Mouse (Mus musculus): ENCODE measurements around the gene Edc4. TPM values are rescaled to one million over a fixed set of nuclear protein-coding genes. Genes with fewer than 3 reads are reported as not detected.
"Not testable (repeated sequence)": the region's sequence is repeated elsewhere in the genome, so short reads cannot be mapped to it uniquely, and the experiment has no call there.

The Edc4 gene
- 85.5 and 87.8 TPM in 2 replicates for polyA plus RNA-seq (2012; rRNA removed)

DNA sequence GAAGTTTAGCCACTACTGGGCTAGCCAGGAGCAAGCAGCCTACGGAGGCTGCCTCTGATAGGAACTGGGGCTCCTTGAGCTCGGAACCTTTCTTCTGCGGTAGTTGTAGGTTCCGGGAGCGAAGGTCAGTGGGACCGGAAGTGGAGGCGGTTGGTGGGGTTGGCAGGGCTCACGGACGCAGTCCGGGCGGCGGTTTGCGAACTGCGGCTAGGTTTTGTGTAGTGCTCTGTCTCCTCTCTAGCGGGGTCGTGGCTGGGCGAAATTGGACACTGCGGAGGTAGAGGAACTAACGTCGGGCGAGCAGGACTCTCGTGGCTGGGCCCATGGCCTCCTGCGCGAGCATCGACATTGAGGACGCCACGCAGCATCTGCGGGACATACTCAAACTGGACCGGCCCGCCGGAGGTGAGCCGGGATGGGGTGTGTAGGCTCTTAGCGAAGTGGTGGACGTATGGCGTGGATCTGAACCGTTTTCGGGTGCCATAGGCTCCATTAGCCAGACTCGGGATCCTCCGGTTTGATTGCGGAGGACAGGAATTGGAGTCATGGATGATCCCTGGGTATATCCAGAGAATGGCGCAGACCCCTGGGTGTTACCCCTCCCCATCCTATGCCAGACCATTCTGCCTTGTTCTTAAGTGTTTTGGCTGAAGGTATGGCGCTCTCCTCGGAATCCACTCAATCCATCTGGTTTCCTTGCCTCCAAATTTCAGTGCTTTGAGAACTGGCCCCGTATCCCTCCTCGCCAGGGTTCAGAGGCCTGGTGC is at the start of gene Edc4:
Edc4 (plus strand) TSS at position 128 of the 767 bp plus-strand sequence.
- peaks cover 9% of the 10 kb centered on the region for H3K4me1 ChIP-seq (ENCODE audit: control insufficient read depth, insufficient read depth, low read length)
- TF ChIP-seq POLR2A (IDR thresholded peaks at IDR 0.05; ENCODE audit: control insufficient read depth, low read depth, low read length) = peak; percentile 91
- no peak for TF ChIP-seq CTCF (IDR thresholded peaks at IDR 0.05; ENCODE audit: control insufficient read depth, insufficient read depth, insufficient replicate concordance, low read depth, low read length)
- peaks cover 8% of the 10 kb centered on the region for H3K36me3 ChIP-seq (ENCODE audit: control insufficient read depth, insufficient read depth, low read length)
- no peaks in the 10 kb centered on the region for H3K27me3 ChIP-seq (ENCODE audit: control insufficient read depth, insufficient read depth, low read length)
- H3K4me3 ChIP-seq (ENCODE audit: control insufficient read depth, low read depth, low read length) = peak within 1 kb of the TSS; percentile 100
- H3K27ac ChIP-seq (ENCODE audit: control insufficient read depth, insufficient read depth, low read depth, low read length) = peak within 1 kb of the TSS; percentile 99

DNA sequence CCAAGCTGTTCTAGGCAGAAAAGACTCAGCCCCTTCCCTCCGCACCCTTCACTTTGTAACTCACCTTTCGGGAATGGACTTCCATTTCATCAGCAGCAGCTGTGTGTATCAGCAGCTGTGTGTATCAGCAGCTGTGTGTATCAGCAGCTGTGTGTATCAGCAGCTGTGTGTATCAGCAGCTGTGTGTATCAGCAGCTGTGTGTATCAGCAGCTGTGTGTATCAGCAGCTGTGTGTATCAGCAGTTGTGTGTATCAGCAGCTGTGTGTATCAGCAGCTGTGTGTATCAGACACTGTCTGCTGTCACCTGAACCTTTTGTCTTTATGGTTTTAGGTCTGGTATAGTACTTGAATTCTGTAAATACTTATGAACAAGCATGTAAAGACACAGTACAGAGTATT is 46.9 kb upstream of the Edc4 start:
- H3K27ac ChIP-seq (ENCODE audit: control insufficient read depth, insufficient read depth, low read depth, low read length); H3K27me3 ChIP-seq (ENCODE audit: control insufficient read depth, insufficient read depth, low read length); H3K4me1 ChIP-seq (ENCODE audit: control insufficient read depth, insufficient read depth, low read length); H3K36me3 ChIP-seq (ENCODE audit: control insufficient read depth, insufficient read depth, low read length); H3K4me3 ChIP-seq (ENCODE audit: control insufficient read depth, low read depth, low read length): not testable (repeated sequence)

DNA sequence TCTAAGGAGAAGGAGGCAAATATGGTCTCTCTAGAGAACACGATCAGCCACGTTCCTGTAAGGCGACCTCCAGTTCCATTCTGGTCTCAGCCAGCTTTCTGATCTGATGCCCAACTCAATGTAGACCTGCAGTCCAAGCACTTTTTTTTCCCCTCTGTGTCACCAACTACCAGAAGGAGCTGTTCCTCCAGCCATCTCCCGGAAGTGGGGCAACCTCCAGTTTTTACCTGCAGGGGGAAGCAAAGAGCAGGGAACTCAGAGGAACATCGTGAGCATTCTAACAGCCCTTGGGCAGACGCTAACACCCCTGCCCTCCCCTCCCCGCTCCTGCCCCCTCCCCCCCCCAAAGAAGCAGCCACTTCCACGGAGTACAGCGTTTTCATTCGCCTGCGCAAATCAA is 45.4 kb upstream of the Edc4 start:
- no peak overlapping the region for H3K4me3 ChIP-seq (ENCODE audit: control insufficient read depth, low read depth, low read length)
- no peak for TF ChIP-seq POLR2A (IDR thresholded peaks at IDR 0.05; ENCODE audit: control insufficient read depth, low read depth, low read length)
- TF ChIP-seq CTCF (IDR thresholded peaks at IDR 0.05; ENCODE audit: control insufficient read depth, insufficient read depth, insufficient replicate concordance, low read depth, low read length) = peak; percentile 53; the same call in 1 of the 2 replicates
- H3K36me3 ChIP-seq (ENCODE audit: control insufficient read depth, insufficient read depth, low read length) = no peaks in the 10 kb centered on the region
- no peaks in the 10 kb centered on the region for H3K4me1 ChIP-seq (ENCODE audit: control insufficient read depth, insufficient read depth, low read length)
- no peak overlapping the region for H3K27ac ChIP-seq (ENCODE audit: control insufficient read depth, insufficient read depth, low read depth, low read length)
- no peaks in the 10 kb centered on the region for H3K27me3 ChIP-seq (ENCODE audit: control insufficient read depth, insufficient read depth, low read length)

GRCm38 (mm10) chr8:105836991-105837390 is 43.7 kb upstream of the Edc4 start:
- Histone ChIP-seq H3K27ac (ENCODE audit: control insufficient read depth, insufficient read depth, low read depth, low read length) (no peak overlapping the region), H3K4me3 (ENCODE audit: control insufficient read depth, low read depth, low read length) (no peak overlapping the region), H3K4me1 (ENCODE audit: control insufficient read depth, insufficient read depth, low read length) (no peaks in the 10 kb centered on the region), H3K27me3 (ENCODE audit: control insufficient read depth, insufficient read depth, low read length) (no peaks in the 10 kb centered on the region), H3K36me3 (ENCODE audit: control insufficient read depth, insufficient read depth, low read length) (no peaks in the 10 kb centered on the region; the same call in 1 of the 2 replicates)
- TF ChIP-seq POLR2A (IDR thresholded peaks at IDR 0.05; ENCODE audit: control insufficient read depth, low read depth, low read length) (no peak), CTCF (IDR thresholded peaks at IDR 0.05; ENCODE audit: control insufficient read depth, insufficient read depth, insufficient replicate concordance, low read depth, low read length) (no peak)

DNA sequence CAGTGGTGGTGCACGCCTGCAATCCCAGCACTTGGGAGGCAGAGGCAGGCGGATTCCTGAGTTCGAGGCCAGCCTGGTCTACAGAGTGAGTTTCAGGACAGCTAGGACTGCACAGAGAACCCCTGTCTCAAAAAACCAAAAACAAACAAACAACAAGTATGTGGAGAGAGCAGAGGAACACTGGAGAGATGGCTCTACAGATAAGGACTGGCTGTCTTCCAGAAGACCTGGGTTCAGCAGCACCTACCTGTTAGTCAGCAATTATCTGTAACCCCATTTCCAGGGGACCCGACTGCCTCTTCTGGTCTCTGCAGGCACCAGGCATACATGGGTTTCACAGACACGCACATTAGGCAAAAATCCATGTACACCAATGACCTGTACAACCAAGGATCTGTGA is 41.5 kb upstream of the Edc4 start:
- no peaks in the 10 kb centered on the region for H3K4me1 ChIP-seq (ENCODE audit: control insufficient read depth, insufficient read depth, low read length)
- H3K27ac ChIP-seq (ENCODE audit: control insufficient read depth, insufficient read depth, low read depth, low read length) = no peak overlapping the region
- H3K27me3 ChIP-seq (ENCODE audit: control insufficient read depth, insufficient read depth, low read length) = no peaks in the 10 kb centered on the region
- no peak overlapping the region for H3K4me3 ChIP-seq (ENCODE audit: control insufficient read depth, low read depth, low read length)
- TF ChIP-seq CTCF (IDR thresholded peaks at IDR 0.05; ENCODE audit: control insufficient read depth, insufficient read depth, insufficient replicate concordance, low read depth, low read length) (no peak), POLR2A (IDR thresholded peaks at IDR 0.05; ENCODE audit: control insufficient read depth, low read depth, low read length) (no peak)
- H3K36me3 ChIP-seq (ENCODE audit: control insufficient read depth, insufficient read depth, low read length) = no peaks in the 10 kb centered on the region; the same call in 1 of the 2 replicates

- TF ChIP-seq POLR2A (IDR thresholded peaks at IDR 0.05; ENCODE audit: control insufficient read depth, low read depth, low read length) (no peak), CTCF (IDR thresholded peaks at IDR 0.05; ENCODE audit: control insufficient read depth, insufficient read depth, insufficient replicate concordance, low read depth, low read length) (no peak)
- Histone ChIP-seq H3K4me3 (ENCODE audit: control insufficient read depth, low read depth, low read length) (no peak overlapping the region), H3K36me3 (ENCODE audit: control insufficient read depth, insufficient read depth, low read length) (no peaks in the 10 kb centered on the region; the same call in none of the 2 replicates), H3K27me3 (ENCODE audit: control insufficient read depth, insufficient read depth, low read length) (no peaks in the 10 kb centered on the region), H3K27ac (ENCODE audit: control insufficient read depth, insufficient read depth, low read depth, low read length) (no peak overlapping the region), H3K4me1 (ENCODE audit: control insufficient read depth, insufficient read depth, low read length) (peaks cover 4% of the 10 kb centered on the region)
These were observed 34.0 kb upstream of the Edc4 start for GRCm38 (mm10) chr8:105846678-105847077.

GRCm38 (mm10) chr8:105850014-105850413 is 30.7 kb upstream of the Edc4 start:
- H3K4me3 ChIP-seq (ENCODE audit: control insufficient read depth, low read depth, low read length) = no peak overlapping the region
- H3K36me3 ChIP-seq (ENCODE audit: control insufficient read depth, insufficient read depth, low read length) = no peaks in the 10 kb centered on the region
- peaks cover 6% of the 10 kb centered on the region for H3K4me1 ChIP-seq (ENCODE audit: control insufficient read depth, insufficient read depth, low read length)
- TF ChIP-seq POLR2A (IDR thresholded peaks at IDR 0.05; ENCODE audit: control insufficient read depth, low read depth, low read length) = no peak
- no peak for TF ChIP-seq CTCF (IDR thresholded peaks at IDR 0.05; ENCODE audit: control insufficient read depth, insufficient read depth, insufficient replicate concordance, low read depth, low read length)
- H3K27ac ChIP-seq (ENCODE audit: control insufficient read depth, insufficient read depth, low read depth, low read length) = no peak overlapping the region
- no peaks in the 10 kb centered on the region for H3K27me3 ChIP-seq (ENCODE audit: control insufficient read depth, insufficient read depth, low read length)

Data from testis, adult 2 months (tissue).